Mouse (Mus musculus) testis, adult 2 months (tissue): Measurements from ENCODE around the gene Foxn3.

Source experiments
- CTCF ChIP-seq: fragments of 200-500 bp; IDR thresholded peaks from 2 replicates; pipeline ENCODE4 v1.5.1; 2012; ENCODE audit warnings: low read depth, mild to moderate bottlenecking, inconsistent platforms, low read length, moderate library complexity; ENCODE audit not compliant: control insufficient read depth, insufficient read depth, insufficient replicate concordance
- POLR2A ChIP-seq: fragments of 200-500 bp; IDR thresholded peaks from 2 replicates; pipeline ENCODE4 v1.6.1; 2012; ENCODE audit warnings: low read depth, mild to moderate bottlenecking, inconsistent platforms, low read length, moderate library complexity; ENCODE audit not compliant: control insufficient read depth

DNA sequence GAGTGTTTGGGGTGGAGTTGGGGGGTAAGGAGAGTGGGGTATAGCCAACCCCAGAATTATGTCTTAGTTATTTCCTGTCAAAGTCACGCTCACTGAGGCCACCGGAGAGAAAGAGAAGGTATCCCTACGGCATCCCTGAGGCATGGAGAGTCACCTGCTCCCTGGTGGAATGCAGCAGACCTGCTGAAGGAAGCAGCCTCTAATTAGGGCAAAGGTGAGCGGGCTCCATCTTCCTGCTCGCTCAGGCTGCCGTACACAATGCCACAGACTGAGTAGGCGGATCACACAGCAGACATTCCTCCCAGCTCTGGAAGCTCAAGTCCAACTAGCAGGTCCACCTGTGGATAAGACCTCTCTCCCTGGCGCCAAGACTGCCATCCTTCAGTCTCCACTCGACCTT is 197.4 kb downstream of the Foxn3 start:
- TF ChIP-seq POLR2A (no peak), CTCF (no peak)
